Mouse (Mus musculus) hindbrain, embryonic 10.5 days (tissue): ENCODE data around the gene B4galnt3. TPM values are rescaled to one million over a fixed set of nuclear protein-coding genes. Genes with fewer than 3 reads are reported as not detected.

ENCODE experiments used
- DNase-seq: peaks from one replicate; pipeline ENCODE4 v3.0.0-alpha.2; 2017; ENCODE audit warnings: low spot score
- H3K27ac ChIP-seq: fragments of 300-500 bp; sonication (generic); 2 replicates; pipeline ENCODE4 v1.5.1; 2016; ENCODE audit warnings: mild to moderate bottlenecking, moderate library complexity
- H3K27me3 ChIP-seq: fragments of 300-500 bp; sonication (generic); 2 replicates; pipeline ENCODE4 v1.6.1; 2016; ENCODE audit warnings: mild to moderate bottlenecking; ENCODE audit not compliant: poor library complexity, insufficient read depth, severe bottlenecking
- H3K36me3 ChIP-seq: fragments of 300-500 bp; sonication (generic); 2 replicates; pipeline ENCODE4 v1.6.1; 2016; ENCODE audit warnings: mild to moderate bottlenecking, moderate library complexity
- H3K4me1 ChIP-seq: fragments of 300-500 bp; sonication (generic); replicated peaks from 2 replicates; pipeline ENCODE4 v1.6.1; 2016; ENCODE audit warnings: mild to moderate bottlenecking
- H3K4me3 ChIP-seq: fragments of 300-500 bp; sonication (generic); 2 replicates; pipeline ENCODE4 v1.5.1; 2016; ENCODE audit warnings: mild to moderate bottlenecking, moderate library complexity
- H3K9me3 ChIP-seq: fragments of 300-500 bp; sonication (generic); 2 replicates; pipeline ENCODE4 v1.6.1; 2016; ENCODE audit warnings: mild to moderate bottlenecking, moderate library complexity
- WGBS: fragments of 180-500 bp; shearing (Covaris S2); methylation state at CpG from one replicate; pipeline ENCODE4 v1.1.7; 2016; 5-methylcytosine and 5-hydroxymethylcytosine counted together
- polyA plus RNA-seq: library from polyadenylated mRNA; unstranded; fragments of >200 nt; fragmentation: Nextera tagmentation; extraction: Ambion mirVana; gene quantifications from 2 replicates; pipeline ENCODE4 v1.2.1, GENCODE M21; 2016

B4galnt3 gene
- polyA plus RNA-seq, 1 experiment from 2014 or later: 0.18 TPM

DNA sequence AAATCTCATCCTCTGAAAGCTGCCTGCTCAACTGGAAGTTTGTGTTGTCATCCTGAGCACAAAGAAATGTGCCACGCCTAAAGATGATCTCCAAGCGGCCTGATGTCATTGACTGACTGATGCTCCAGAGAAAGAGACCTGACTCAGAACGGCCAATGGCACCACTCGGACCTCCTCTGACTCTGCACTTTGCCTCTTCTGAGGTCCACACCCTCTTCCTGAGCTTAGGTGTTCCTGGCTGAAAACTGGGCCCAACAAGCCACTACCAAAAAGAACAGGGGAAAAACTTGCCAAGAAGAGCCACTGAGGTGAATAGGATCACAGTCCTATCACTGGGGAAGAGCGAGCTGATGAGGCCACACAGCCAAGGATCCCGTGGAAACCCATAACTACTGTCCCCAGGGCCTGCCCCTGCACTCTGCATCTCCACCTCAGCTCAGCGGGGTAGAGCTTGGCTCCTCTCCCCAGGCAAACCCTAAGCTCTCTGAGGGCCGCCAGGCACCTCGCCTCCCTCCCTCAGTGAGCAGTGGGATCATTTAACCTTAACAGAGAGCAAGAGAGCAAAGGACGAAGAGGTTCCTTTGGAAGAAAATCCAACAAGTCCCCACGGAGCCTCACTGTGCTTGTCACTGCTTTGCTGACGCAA, 31.4 kb downstream of the B4galnt3 start:
- no peak overlapping the region for H3K4me3 ChIP-seq
- H3K36me3 ChIP-seq: no peaks in the 10 kb centered on the region
- H3K4me1 ChIP-seq: peaks cover 19% of the 10 kb centered on the region
- no peaks in the 10 kb centered on the region for H3K27me3 ChIP-seq
- DNase-seq: no peak
- H3K9me3 ChIP-seq: no peaks in the 10 kb centered on the region
- no peak overlapping the region for H3K27ac ChIP-seq
- 65% methylated on average over 12 of the region's 12 CpGs for WGBS

GRCm38 (mm10) chr6:120259481-120259880, 34.9 kb downstream of the B4galnt3 start:
- Histone ChIP-seq H3K4me3 (no peak overlapping the region), H3K4me1 (peaks cover 31% of the 10 kb centered on the region), H3K27me3 (no peaks in the 10 kb centered on the region), H3K27ac (no peak overlapping the region; the same call in 1 of the 2 replicates), H3K36me3 (no peaks in the 10 kb centered on the region), H3K9me3 (no peaks in the 10 kb centered on the region)
- WGBS: 32% methylated on average over 9 of the region's 9 CpGs
- no peak for DNase-seq

- 59% methylated on average over 5 of the region's 5 CpGs for WGBS
- peaks cover 16% of the 10 kb centered on the region for H3K4me1 ChIP-seq
- H3K27me3 ChIP-seq: no peaks in the 10 kb centered on the region
- no peak overlapping the region for H3K4me3 ChIP-seq
- no peaks in the 10 kb centered on the region for H3K9me3 ChIP-seq
- no peaks in the 10 kb centered on the region for H3K36me3 ChIP-seq
- H3K27ac ChIP-seq: no peak overlapping the region
- DNase-seq: no peak
Observed at GRCm38 (mm10) chr6:120256431-120256935, 37.9 kb downstream of the B4galnt3 start.

GRCm38 (mm10) chr6:120255701-120256100, 38.7 kb downstream of the B4galnt3 start:
- H3K4me3 ChIP-seq: no peak overlapping the region
- H3K4me1 ChIP-seq: peaks cover 16% of the 10 kb centered on the region
- no peaks in the 10 kb centered on the region for H3K9me3 ChIP-seq
- DNase-seq: no peak
- 90% methylated on average over 12 of the region's 12 CpGs for WGBS
- no peaks in the 10 kb centered on the region for H3K27me3 ChIP-seq
- no peaks in the 10 kb centered on the region for H3K36me3 ChIP-seq
- no peak overlapping the region for H3K27ac ChIP-seq

- H3K4me3 ChIP-seq: no peak overlapping the region
- no peaks in the 10 kb centered on the region for H3K9me3 ChIP-seq
- WGBS: 73% methylated on average over 4 of the region's 4 CpGs
- DNase-seq: no peak
- H3K27ac ChIP-seq: no peak overlapping the region
- no peaks in the 10 kb centered on the region for H3K36me3 ChIP-seq
- H3K27me3 ChIP-seq: no peaks in the 10 kb centered on the region
- H3K4me1 ChIP-seq: peaks cover 16% of the 10 kb centered on the region
Observed at GRCm38 (mm10) chr6:120255144-120255543, 39.2 kb downstream of the B4galnt3 start.

- Histone ChIP-seq H3K4me1 (peaks cover 15% of the 10 kb centered on the region), H3K9me3 (no peaks in the 10 kb centered on the region), H3K27ac (no peak overlapping the region), H3K4me3 (no peak overlapping the region), H3K36me3 (no peaks in the 10 kb centered on the region), H3K27me3 (no peaks in the 10 kb centered on the region)
- WGBS: 63% methylated on average over 4 of the region's 4 CpGs
- no peak for DNase-seq
Observed at GRCm38 (mm10) chr6:120254640-120255039, 39.7 kb downstream of the B4galnt3 start.

DNA sequence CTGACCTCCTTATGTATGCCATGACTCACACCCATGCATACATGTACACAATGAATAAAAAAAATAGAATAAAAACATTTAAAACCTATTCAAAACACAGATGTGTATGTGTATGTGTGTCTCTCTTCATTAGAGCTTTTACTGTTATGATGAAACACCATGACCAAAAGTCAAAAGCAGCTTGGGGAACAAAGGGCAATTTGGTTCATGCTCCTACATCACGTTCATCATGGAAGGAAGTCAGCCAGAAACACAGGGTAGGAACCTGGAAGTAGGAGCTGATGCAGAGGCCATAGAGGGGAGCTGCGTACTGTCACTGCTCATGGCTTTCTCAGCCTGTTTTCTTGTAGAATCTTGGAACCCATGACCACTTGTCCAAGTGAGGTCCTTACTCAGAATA, 41.6 kb downstream of the B4galnt3 start:
- no peaks in the 10 kb centered on the region for H3K36me3 ChIP-seq
- H3K4me1 ChIP-seq: peaks cover 13% of the 10 kb centered on the region
- no peak for DNase-seq
- H3K27me3 ChIP-seq: no peaks in the 10 kb centered on the region
- H3K9me3 ChIP-seq: no peaks in the 10 kb centered on the region
- H3K27ac ChIP-seq: no peak overlapping the region
- WGBS: 84% methylated on average over 2 of the region's 2 CpGs
- no peak overlapping the region for H3K4me3 ChIP-seq

GRCm38 (mm10) chr6:120251010-120251409, 43.3 kb downstream of the B4galnt3 start:
- Histone ChIP-seq H3K9me3 (no peaks in the 10 kb centered on the region), H3K27me3 (no peaks in the 10 kb centered on the region), H3K27ac (no peak overlapping the region), H3K4me3 (no peak overlapping the region), H3K4me1 (peaks cover 8% of the 10 kb centered on the region), H3K36me3 (no peaks in the 10 kb centered on the region)
- WGBS: 84% methylated on average over 7 of the region's 7 CpGs
- DNase-seq: no peak

- Histone ChIP-seq H3K9me3 (no peaks in the 10 kb centered on the region), H3K4me3 (no peak overlapping the region), H3K36me3 (no peaks in the 10 kb centered on the region), H3K27me3 (no peaks in the 10 kb centered on the region), H3K4me1 (peaks cover 4% of the 10 kb centered on the region), H3K27ac (no peak overlapping the region)
- no peak for DNase-seq
- WGBS: 76% methylated on average over 5 of the region's 5 CpGs
Observed at GRCm38 (mm10) chr6:120249831-120250230, 44.5 kb downstream of the B4galnt3 start.

- 87% methylated on average over 5 of the region's 5 CpGs for WGBS
- H3K4me1 ChIP-seq: no peaks in the 10 kb centered on the region
- no peak overlapping the region for H3K4me3 ChIP-seq
- H3K27ac ChIP-seq: no peak overlapping the region
- no peak for DNase-seq
- H3K36me3 ChIP-seq: no peaks in the 10 kb centered on the region
- no peaks in the 10 kb centered on the region for H3K9me3 ChIP-seq
- H3K27me3 ChIP-seq: no peaks in the 10 kb centered on the region
Observed at GRCm38 (mm10) chr6:120246676-120247075, 47.7 kb downstream of the B4galnt3 start.

GRCm38 (mm10) chr6:120243250-120243649, 51.1 kb downstream of the B4galnt3 start:
- Histone ChIP-seq H3K4me3 (no peak overlapping the region), H3K36me3 (no peaks in the 10 kb centered on the region), H3K4me1 (no peaks in the 10 kb centered on the region), H3K27ac (no peak overlapping the region), H3K27me3 (no peaks in the 10 kb centered on the region), H3K9me3 (no peaks in the 10 kb centered on the region)
- 84% methylated on average over 8 of the region's 8 CpGs for WGBS
- no peak for DNase-seq

- no peak for DNase-seq
- Histone ChIP-seq H3K36me3 (no peaks in the 10 kb centered on the region), H3K27me3 (no peaks in the 10 kb centered on the region), H3K4me1 (no peaks in the 10 kb centered on the region), H3K27ac (no peak overlapping the region), H3K9me3 (no peaks in the 10 kb centered on the region), H3K4me3 (no peak overlapping the region)
- 87% methylated on average over 8 of the region's 8 CpGs for WGBS
Observed at GRCm38 (mm10) chr6:120242530-120242929, 51.8 kb downstream of the B4galnt3 start.

GRCm38 (mm10) chr6:120241453-120241852, 52.9 kb downstream of the B4galnt3 start:
- WGBS: 91% methylated on average over 12 of the region's 12 CpGs
- no peaks in the 10 kb centered on the region for H3K9me3 ChIP-seq
- H3K27me3 ChIP-seq: no peaks in the 10 kb centered on the region

GRCm38 (mm10) chr6:120240461-120240860, 53.9 kb downstream of the B4galnt3 start:
- no peaks in the 10 kb centered on the region for H3K27me3 ChIP-seq
- no peak overlapping the region for H3K4me3 ChIP-seq
- H3K9me3 ChIP-seq: no peaks in the 10 kb centered on the region
- no peak overlapping the region for H3K27ac ChIP-seq
- WGBS: 80% methylated on average over 5 of the region's 5 CpGs
- no peak for DNase-seq
- no peaks in the 10 kb centered on the region for H3K36me3 ChIP-seq
- peaks cover 10% of the 10 kb centered on the region for H3K4me1 ChIP-seq

More at GRCm38 (mm10) chr6:120241453-120241852, 52.9 kb downstream of the B4galnt3 start:
- H3K4me3 ChIP-seq: no peak overlapping the region
- DNase-seq: no peak
- H3K4me1 ChIP-seq: 0 out of 2 replicates have a peak, but pooled peaks cover under 1% of the 10 kb centered on the region
- H3K36me3 ChIP-seq: no peaks in the 10 kb centered on the region
- H3K27ac ChIP-seq: no peak overlapping the region
